Mouse (Mus musculus) large intestine, adult 2 months (tissue): ENCODE data around the gene Gns. TPM values are rescaled to one million over a fixed set of nuclear protein-coding genes. Genes with fewer than 3 reads are reported as not detected.

Experiments
- DNase-seq: peaks from one replicate; pipeline ENCODE4 v3.0.0-alpha.2; 2012; ENCODE audit warnings: low read depth, low spot score
- WGBS: fragments of 180-500 bp; shearing (Covaris S2); methylation state at CpG from one replicate; pipeline ENCODE4 v1.1.7; 2018; 5-methylcytosine and 5-hydroxymethylcytosine counted together
- polyA plus RNA-seq: library from polyadenylated mRNA; depleted of rRNA; stranded (reverse); fragments of >200 nt; gene quantifications from 2 replicates; pipeline ENCODE4 v1.2.3, GENCODE M21; 2012

Gene Gns
- polyA plus RNA-seq, 1 experiment = 36.3 TPM

DNA sequence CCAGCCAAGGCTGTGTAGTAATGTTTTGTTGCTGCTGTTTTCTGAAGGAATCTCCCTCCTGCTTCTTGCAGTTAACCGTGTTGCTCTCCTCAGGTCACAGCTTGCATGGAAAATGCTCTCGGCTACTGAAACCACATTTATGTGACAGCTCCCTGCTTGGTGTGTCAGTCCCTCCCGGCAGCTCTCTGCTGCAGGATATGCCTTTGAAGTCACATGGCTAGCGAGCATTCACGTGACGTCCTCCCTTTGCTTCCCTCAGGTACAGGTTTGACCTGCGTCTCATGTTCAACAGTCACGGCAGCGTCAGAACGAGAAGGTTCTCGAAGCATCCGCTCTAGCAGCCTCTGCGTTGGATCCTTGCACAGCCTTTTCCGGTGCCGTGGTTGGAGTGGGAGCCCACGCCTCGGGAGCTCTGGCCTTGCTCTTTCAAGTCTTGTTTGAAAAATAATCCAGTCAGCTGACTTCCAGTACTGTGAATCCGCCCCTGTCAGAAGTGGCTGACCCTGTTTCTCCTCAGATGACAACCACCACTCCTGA lies 30.0 kb downstream of the Gns start:
- 84% methylated on average over 18 of the region's 18 CpGs for WGBS
- DNase-seq = no peak

DNA sequence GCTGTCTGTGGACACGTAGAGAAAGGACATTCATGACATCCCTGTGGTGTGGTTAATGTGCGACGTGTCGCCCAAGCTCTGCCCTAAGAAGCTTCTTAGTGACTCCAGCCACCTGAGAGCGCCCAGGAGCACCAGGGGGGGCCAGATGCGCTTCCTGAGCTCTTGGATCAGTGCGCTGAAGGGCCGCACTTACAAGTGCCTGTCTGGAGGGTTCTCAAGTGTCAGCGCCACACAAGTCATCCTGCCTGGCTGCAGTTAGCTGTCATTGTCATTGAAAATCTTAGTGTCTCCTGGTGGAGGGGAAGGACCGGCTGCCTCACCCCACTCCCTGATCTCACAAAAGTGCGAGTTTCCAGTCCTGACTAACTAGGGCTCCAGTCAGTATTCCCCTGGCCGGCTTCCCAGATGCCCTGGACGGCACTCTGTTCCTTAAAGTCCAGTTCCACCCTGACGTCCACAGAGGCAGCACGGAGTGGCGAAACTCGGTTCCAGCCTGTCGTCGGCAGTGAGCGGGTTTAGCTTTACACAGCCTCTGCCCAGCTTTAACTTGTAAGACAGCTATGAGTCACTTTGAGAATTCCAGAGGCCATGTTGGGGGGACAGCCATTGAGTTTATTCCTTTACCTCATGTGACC lies 30.8 kb downstream of the Gns start:
- no peak for DNase-seq
- WGBS = 76% methylated on average over 20 of the region's 20 CpGs

DNA sequence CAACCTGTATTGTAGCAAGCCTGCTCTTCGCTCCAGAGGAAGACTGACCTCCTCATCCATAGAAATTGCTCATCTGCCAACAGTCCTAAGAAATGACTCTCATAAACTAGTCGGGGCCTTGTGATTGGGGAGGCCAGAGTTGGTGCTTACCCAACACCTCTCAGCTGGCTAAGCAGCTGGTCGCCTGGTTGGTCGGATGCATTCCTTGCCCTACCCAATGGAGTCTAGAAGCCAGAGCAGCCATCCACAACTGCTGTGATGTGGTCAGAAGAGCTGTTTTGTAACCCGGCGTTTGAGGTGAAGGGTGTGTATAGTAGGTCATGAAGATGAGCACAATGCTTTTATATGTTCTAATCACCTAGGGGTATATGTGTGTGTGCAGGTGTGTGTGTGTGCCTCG lies 33.7 kb downstream of the Gns start:
- DNase-seq = no peak
- 62% methylated on average over 7 of the region's 7 CpGs for WGBS

DNA sequence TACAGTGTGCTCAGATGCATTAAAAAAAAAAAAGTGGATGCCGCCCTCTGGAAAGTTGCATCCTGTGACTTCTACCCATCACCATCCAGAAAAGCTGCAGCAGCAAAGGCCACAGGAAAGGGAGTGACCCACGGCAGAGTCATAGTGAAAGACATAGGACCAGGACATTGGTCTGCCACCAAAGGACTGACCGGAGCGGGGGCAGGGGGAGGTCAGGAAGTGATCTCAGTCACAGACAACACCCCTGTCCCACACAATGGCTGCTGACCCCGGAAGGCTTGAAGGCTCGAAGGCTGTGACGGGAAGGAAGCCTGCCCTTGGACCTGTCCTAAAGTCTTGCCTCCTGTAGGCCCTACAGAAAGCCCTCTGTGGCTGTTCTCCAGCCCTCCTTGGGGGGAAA lies 36.1 kb downstream of the Gns start:
- no peak for DNase-seq
- WGBS = 79% methylated on average over 7 of the region's 7 CpGs

DNA sequence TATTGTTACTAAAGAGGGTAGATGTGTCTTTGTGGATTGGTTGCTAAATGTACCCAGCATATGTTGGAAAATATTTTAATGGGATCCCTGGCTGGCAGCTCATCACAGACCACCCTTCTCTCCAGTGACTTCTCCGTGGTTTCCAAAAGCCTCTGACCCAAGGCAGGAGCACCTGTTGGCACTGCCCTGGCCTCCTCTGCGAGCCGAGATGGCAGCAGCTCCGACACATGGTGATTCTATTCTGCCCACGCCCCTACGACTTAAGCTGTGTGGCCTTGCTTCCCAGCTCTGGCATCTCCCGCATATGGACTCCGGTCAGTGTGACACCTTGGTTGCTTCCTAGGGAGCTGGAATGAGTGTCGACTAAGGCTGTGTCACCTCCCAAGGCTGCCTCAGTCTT lies 38.2 kb downstream of the Gns start:
- no peak for DNase-seq
- WGBS = 79% methylated on average over 9 of the region's 9 CpGs

DNA sequence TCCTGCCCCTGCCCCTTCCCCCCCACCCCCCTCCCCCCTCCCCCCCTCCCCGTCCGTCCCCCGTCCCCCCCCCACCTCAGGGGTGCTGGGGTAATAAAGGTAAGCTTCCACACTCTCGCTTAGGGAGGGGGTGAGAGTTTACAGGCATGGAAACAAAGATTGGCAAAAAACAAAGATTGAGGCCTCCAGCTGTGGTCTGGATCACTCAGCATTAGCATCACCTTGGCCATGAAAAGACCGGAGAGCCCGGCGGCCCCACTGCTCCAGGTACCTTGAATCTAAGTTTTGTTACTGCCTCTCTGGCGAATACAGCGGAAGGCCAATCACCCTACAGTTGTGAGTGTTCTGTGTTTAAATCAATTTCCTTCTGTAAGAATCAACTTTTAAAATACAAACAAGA lies 39.1 kb downstream of the Gns start:
- no peak for DNase-seq
- 72% methylated on average over 6 of the region's 9 CpGs for WGBS

DNA sequence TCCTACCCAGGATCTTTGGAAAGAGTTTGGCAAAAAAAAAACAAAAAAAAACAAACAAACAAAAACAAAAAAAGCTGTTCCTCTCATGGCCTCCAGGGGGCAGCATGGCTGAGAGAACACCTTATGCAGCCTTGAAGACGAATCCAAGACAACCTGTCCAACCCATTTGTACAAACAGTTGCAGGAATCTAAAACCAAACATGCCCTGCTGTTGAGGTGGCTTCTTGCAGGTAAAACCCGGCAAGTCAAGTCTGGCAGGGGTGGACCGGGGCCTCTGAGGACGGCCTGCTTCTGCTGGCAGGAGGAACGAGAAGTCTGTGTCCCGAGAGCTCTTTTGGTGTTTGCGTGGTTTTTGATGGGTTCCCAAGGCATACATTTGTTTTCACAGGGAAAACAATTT lies 44.8 kb downstream of the Gns start:
- DNase-seq = no peak
- WGBS = 30% methylated on average over 7 of the region's 7 CpGs

DNA sequence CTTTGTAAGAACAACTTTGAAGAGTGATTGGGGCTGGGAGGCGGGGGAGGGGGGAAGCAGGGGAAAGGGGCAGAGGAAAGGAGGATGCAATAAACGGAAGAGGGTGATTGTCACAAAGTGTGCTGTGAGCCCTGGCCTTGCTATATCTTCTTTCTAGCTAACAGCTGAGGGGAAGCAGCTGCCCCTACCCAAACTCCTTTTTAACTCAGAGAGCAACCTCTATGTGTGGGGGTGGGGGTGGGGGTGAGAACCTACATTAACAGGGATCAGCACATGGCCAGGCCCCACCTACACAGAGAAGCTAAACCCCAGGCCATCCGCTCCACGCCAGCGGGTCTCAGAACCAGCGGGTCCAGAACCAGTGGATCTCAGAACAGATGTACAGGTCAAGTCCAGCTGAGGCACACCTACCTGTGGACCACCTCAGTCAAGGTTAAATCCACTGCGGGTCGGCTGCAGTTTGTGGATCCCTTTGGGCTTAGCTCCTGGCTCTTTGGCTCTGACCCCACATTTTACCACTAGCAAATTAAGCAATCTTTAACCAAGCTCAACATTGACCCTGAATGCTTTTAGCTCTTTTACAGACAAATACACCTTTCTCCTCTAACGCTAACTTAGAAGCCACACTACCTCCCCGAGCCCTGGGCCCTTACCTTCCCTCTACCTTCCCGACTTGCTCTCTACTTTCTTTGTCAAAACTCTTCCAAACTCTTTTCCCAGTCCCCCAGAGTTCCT lies 47.0 kb downstream of the Gns start:
- DNase-seq = no peak
- WGBS = 70% methylated on average over 11 of the region's 11 CpGs

DNA sequence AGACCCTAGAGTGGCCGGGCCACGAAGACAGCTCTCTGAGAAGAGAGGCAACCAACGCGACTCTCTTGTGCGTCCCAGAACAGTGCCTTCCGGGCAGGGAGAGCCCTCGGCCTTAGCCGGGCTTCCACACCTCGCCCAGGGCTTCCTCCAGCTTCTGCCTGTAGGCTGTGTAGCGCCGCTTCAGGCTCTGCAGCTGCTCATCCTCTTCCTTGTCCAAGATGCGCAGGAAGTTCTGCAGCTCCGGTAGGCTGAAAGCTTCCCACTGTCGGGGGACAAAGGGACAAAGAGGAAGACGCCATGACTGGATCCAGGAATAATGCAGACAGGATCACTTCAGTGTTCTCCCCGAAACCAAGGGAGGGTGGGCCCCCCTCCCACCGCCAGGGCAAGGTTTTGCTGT lies 47.9 kb downstream of the Gns start:
- 90% methylated on average over 17 of the region's 17 CpGs for WGBS
- DNase-seq = no peak

DNA sequence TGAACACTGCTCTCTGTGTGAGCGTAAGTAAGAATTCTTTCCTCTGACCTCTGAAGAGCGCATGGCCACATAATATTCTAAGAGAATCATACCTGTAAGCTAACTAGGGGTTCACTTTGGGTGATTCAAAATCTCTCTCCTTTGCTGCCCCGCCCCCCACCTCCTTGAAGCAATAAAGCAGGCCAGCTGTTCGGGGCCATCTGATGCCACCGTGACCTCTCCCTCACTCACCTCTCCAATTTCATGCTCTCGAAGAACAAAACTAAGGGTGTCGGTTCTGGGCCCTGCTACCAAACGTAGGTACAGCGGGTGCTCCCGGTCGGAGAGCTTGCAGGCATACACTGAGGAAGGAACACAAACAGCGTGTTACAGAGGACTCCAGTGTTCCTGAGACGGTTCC lies 49.2 kb downstream of the Gns start:
- WGBS = 76% methylated on average over 13 of the region's 13 CpGs

DNA sequence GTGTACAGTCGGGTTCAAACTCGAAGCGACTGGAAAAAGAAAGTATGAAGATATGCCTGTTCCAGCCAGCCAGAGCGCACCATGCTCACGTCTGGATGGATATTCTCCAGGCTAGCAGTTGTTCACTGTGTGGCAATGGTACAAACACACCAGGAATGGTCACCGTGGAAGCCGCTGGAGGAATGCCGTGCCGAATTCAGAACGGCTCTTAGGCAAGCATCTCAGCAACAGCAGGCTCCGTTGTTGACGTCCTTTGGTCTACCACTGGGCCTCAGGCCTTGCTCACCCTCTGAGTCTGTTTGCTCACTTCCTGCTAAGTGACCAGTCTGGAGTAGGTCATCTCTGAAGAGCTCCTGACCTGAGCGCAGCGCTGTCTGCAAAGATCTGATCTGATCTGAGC lies 53.9 kb downstream of the Gns start:
- no peak for DNase-seq

More for the DNA sequence above, 49.2 kb downstream of the Gns start:
- no peak for DNase-seq

DNA sequence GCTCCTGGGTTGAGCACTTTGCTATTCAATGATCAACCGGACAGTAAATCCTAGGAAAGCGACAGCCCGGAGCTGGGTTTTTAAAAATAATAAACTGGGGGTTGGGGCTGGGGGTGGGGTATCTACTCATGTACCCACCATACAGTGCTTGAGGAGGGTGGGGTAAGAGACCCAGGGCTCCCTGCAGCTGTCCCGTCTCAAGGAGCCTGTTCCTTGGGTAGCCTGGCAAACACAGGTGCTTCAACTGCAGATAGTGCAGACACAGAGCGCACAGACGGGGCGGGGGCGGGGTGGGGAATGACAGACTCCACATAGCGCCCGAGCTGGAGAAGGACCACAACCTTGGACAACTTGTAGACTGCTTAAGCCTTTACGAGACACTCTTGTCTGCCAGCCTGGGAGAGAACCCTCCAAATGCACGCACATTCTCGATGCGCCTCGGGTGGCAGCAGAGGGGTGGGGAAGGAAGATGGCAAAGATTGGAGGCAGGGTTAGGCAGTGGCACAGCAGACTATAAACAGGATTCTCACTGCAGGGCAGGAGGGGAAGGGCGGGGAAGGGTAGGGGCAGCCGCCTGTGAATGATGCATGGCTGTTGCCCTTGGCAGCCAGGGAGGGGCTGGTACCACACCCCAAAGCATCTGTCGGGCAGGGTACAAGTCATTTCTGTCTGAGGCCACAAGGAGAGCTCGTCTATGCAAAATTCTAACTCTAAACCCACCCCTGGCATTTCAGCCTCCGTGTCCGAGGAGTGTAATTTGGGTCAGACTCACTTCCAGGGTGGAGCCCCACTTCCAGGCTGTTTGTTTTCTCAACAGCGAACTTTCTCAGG lies 55.0 kb downstream of the Gns start:
- 28% methylated on average over 22 of the region's 22 CpGs for whole genome bisulfite sequencing
- peak; percentile 62 for DNase-seq

More for the DNA sequence above, 53.9 kb downstream of the Gns start:
- WGBS = 90% methylated on average over 14 of the region's 14 CpGs

DNA sequence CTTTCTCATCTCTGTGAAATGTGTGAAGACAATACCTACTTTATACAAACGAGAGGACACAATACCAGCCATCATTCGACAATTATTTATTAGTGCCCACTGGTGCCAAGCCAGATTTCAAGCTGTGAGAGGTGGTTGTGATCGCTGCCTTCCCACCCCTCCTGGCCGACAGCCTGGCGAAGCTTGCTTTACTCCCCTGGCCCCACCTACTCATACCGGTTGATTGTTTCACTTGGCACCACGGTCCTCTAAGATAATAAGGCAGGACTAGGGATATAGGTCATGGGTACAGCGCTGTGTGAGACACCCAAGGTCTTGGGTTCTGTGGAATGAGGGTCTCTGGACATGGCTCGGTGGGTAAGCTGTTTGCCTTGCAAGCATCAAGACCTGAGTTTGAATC lies 56.1 kb downstream of the Gns start:
- WGBS = 27% methylated on average over 9 of the region's 9 CpGs
- DNase-seq = no peak

DNA sequence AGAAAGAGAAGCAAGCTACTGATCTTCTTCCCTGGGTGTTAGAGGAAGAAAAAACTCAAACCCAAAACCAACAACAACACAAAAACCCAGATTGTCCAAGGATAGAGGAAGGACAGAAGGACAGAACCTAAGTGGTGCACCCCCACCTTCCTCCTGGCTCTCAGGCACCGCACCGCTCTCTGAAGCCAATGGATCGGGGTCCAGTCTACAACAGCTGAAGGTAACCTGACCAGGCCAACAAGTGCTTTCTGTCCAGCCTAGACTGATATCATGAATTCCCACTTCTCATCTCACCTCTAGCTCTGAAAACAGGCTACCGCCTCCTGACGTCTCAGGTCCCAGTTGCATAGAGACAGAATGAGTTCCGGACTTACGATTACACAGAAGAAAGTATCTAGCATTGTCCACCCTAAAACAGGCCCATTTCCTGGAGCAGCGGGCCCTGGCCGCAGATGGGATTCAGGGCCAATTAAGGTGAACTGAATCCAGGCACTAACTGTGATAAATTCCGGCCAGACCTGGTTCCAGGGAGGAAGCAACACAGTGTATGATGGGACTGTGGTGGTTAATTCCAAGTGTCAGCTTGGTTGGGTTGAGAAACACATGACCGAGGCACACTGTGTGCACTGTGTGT lies 56.9 kb downstream of the Gns start:
- 86% methylated on average over 11 of the region's 11 CpGs for WGBS
- no peak for DNase-seq

DNA sequence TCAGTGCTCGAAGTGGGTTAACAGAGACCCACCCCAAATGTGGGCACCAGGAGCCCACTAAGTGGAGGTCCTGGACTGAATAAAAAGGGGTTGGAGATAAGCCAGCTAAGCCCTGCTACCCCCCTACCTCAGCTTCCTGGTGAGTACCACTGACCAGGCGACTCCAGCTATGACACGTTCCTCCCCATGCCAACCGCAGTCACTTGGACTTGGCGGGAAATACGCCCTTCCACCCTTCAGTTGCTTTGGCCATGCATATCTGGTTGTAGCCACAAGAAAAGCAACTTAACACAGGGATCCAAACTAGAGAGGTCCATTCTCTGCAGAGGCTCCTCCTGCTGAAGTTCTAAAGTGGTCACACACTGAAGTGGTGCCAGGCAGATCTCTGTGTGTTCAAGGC lies 57.4 kb downstream of the Gns start:
- no peak for DNase-seq
- 95% methylated on average over 6 of the region's 6 CpGs for WGBS

DNA sequence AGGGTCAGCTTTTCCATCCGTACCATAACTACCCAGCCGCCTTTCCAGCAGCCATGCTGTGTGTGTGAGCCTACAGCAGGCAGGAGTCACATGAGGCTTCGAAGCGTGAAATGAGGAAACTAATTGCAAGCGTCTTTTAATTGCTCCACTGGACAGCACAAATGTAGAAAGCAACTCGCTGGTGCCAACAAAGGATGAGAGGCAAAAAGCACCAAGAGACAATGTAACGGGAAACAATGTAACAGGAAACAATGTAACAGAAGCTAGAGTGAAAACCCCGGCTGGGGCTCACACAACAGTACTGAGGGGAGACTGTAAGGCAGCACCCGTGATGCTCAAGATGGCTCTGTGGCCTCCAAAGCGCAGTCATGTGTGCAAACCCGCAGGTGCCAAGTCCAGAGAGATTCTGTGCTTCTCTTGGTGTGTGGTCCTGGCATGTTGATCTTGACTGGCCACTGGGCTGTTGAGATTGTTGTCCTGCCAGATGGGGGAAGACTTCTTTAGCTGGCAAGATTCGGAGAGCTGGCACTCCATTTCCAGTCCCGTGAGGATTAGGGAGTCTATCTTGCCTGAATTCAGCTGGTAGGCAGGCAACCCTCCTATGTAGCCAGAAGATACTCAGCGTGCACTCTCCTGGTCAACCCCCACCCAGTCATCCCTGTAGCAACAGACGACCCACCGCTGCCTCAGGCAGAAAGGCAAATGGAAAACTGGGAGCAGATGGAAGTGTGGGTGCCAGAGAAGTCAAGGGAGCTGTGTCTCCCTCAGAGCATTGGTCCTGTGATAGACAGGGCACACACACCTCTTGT lies 58.9 kb downstream of the Gns start:
- no peak for DNase-seq
- 77% methylated on average over 16 of the region's 16 CpGs for WGBS

DNA sequence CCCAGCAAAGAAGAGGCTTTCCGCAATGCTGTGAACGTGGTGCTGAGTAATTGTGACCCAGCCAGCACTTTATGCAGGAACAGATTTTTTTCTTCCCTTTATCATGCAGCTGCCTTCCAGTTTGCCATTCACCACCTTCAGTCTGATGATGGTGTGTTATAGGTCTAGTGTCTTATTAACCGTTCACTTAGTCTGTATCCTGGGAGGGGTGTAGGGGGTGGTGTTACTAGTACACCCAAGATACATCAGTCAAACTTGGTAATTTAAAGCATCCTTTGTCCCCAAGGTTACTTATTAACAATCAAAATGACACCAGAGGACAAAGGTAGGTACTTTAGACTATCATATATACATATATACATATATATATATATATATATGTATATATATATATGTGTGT lies 59.6 kb downstream of the Gns start:
- no peak for DNase-seq

DNA sequence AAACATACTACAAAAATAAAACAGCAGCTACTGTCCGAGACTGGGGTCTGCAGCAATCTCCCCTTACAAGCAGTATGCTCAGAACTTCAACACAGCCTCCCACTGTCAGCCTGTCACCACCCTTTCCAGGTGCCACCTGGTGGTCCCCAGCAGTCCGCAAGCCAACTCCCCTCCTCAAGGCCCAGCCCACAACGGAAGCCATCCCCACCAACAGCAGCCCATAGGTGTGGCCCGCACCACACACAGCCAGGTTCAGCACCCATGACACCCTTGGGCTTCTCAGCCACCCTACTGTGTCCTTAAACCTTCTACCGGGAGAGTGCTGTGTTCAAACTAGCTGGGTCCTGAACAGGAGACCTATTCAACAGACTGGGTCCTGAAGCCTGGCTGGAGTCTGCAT lies 60.2 kb downstream of the Gns start:
- WGBS = 68% methylated on average over 5 of the region's 5 CpGs
- DNase-seq = no peak

More for the DNA sequence above, 59.6 kb downstream of the Gns start:
- WGBS = 36% methylated on average over 3 of the region's 3 CpGs

DNA sequence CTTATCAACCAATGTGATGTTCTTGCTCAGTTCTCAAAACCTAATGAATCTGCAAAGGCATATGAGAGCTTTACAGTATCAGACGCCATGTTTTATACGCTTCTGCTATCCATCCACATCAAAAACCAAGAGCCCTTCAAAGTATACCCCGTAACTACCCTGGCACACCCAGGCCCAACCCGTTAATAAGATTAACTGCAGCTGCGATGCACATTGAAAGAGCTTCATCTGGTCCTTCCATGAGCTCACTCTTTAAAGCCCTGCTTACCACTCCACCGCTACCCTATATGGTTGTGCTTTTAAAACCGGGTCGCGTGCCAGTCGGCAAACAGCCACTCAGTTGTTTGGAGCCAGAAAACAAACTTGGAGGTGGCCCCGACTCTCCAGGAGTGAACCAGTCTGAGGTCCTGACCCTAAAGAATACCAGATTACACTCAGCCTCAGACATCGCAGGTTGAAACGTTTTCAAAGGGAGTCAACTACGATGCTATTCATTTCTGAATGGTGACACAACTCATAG lies 60.7 kb downstream of the Gns start:
- WGBS = 24% methylated on average over 14 of the region's 14 CpGs
- no peak for DNase-seq
